Mouse (Mus musculus): ENCODE measurements around the gene Ins2. TPM values are rescaled to one million over a fixed set of nuclear protein-coding genes. Genes with fewer than 3 reads are reported as not detected.

Ins2 gene
- polyA plus RNA-seq, 1 experiment from 2014 or later = not detected

DNA sequence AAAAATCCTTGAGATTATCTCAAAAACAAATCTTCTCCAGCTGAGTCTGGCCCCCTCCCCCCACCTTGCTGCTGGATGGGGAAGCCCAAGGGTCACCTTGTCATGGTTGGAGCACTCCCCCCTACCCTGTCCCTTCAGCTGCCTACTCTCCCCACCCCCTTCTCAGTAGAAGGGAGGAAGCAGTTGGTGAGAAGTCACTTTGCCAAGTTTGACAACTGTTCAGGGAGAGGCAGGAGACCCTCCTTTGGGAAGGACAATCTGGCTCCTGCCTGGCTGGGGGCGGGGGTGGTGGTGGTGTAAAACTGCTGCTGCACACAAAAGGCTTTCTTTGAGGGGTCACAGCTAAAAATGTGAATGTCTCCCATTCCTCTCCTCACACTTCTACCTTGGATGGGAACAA lies 74.9 kb downstream of the Ins2 start:
- no peak overlapping the region for H3K4me3 ChIP-seq (ENCODE audit: low read depth, low read length)
- no peaks in the 10 kb centered on the region for H3K4me1 ChIP-seq (ENCODE audit: control insufficient read depth, insufficient read depth, low read length)
- DNase-seq (ENCODE audit: low spot score) = no peak
- no peak overlapping the region for H3K4me2 ChIP-seq (ENCODE audit: low read depth, low read length)
- peaks cover 27% of the 10 kb centered on the region for H3K27me3 ChIP-seq (replicated peaks; ENCODE audit: control insufficient read depth, insufficient read depth, low read length)
- H3K9me3 ChIP-seq (ENCODE audit: control insufficient read depth, low read length) = peaks cover 28% of the 10 kb centered on the region
- 90% methylated on average over 1 of the region's 1 CpGs for whole genome bisulfite sequencing
- H3K36me3 ChIP-seq (ENCODE audit: control insufficient read depth, insufficient read depth, low read length) = peaks cover 12% of the 10 kb centered on the region
- no peak for ATAC-seq (ENCODE audit: low read depth)
- no peak overlapping the region for H3K9ac ChIP-seq (ENCODE audit: low read depth, low read length)
- no peak overlapping the region for H3K27ac ChIP-seq (replicated peaks; ENCODE audit: low read depth, low read length)

DNA sequence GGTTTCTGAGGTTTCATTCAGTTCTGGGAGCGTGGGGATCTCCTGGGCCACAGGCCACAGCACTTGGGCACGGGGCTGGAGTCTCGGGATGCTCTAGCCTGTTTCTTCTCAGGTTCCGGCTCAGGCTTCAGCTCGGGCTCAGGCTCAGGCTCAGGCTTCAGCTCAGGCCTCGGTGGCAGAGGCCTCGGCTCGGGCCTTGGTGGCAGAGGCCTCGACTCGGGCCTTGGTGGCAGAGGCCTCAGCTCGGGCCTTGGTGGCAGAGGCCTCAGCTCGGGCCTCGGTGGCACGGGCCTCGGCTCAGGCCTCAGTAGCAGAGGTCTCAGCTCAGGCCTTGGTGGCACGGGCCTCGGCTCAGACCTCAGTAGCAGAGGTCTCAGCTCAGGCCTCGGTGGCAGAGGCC lies 75.7 kb downstream of the Ins2 start:
- Histone ChIP-seq H3K4me2 (ENCODE audit: low read depth, low read length) (no peak overlapping the region), H3K27ac (replicated peaks; ENCODE audit: low read depth, low read length) (no peak overlapping the region), H3K36me3 (ENCODE audit: control insufficient read depth, insufficient read depth, low read length) (peaks cover 12% of the 10 kb centered on the region), H3K9me3 (ENCODE audit: control insufficient read depth, low read length) (peaks cover 28% of the 10 kb centered on the region), H3K4me1 (ENCODE audit: control insufficient read depth, insufficient read depth, low read length) (no peaks in the 10 kb centered on the region), H3K4me3 (ENCODE audit: low read depth, low read length) (no peak overlapping the region), H3K9ac (ENCODE audit: low read depth, low read length) (no peak overlapping the region), H3K27me3 (replicated peaks; ENCODE audit: control insufficient read depth, insufficient read depth, low read length) (peaks cover 35% of the 10 kb centered on the region)
- no peak for DNase-seq (ENCODE audit: low spot score)
- no peak for ATAC-seq (ENCODE audit: low read depth)
- 90% methylated on average over 18 of the region's 18 CpGs for WGBS

DNA sequence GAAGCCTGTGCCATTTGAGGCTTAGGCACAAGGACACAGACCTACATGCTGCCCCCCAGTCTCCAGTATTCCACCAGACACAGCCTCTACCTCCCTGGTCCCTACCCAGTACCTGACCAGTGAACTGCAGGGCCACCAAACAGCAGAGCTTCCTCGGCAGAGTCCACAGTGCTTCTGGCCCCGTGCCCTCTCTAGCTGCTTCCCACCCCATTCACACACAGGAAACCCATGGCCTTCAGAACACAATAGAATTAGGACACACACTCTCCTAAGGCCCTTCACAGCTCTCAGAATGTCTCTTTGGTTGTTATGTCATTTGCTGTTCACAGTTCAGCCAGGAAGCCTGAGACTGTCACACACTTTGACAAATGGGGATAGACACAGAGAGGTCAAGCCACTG lies 76.5 kb downstream of the Ins2 start, which contains the start of gene Igf2:
Igf2 (minus strand) TSS at position 158 of the 400 bp plus-strand sequence.
- Histone ChIP-seq H3K4me1 (ENCODE audit: control insufficient read depth, insufficient read depth, low read length) (no peaks in the 10 kb centered on the region), H3K4me2 (ENCODE audit: low read depth, low read length) (peak within 1 kb of the TSS; percentile 67; the same call in 1 of the 2 replicates), H3K4me3 (ENCODE audit: low read depth, low read length) (peak within 1 kb of the TSS; percentile 0; the same call in 1 of the 2 replicates), H3K9ac (ENCODE audit: low read depth, low read length) (no peak within 1 kb of the TSS), H3K27me3 (replicated peaks; ENCODE audit: control insufficient read depth, insufficient read depth, low read length) (peaks cover 43% of the 10 kb centered on the region), H3K36me3 (ENCODE audit: control insufficient read depth, insufficient read depth, low read length) (peaks cover 12% of the 10 kb centered on the region), H3K9me3 (ENCODE audit: control insufficient read depth, low read length) (peaks cover 28% of the 10 kb centered on the region), H3K27ac (replicated peaks; ENCODE audit: low read depth, low read length) (no peak within 1 kb of the TSS; the same call in 1 of the 2 replicates)
- DNase-seq (ENCODE audit: low spot score) = no peak
- WGBS = 50% methylated on average over 2 of the region's 2 CpGs
- no peak for ATAC-seq (ENCODE audit: low read depth)

DNA sequence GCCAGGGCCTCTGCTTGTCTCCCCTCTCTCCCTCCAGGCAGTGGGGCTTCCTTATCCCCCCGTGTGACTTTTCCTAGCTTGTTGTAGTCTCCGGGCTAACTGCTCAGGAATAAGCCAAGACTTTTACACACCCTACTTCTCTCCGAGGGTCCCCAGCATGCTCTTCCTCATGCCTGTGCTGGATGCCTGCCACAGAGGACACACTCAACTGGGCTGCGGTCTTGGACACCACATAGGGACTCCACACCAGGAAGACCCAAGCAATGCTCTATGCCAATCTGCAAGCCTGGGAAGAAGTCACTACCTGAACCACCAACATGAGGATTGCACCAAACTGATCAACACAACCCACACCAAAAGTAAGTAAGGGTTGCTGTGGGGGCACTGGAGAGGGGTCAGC lies 77.1 kb downstream of the Ins2 start:
- Histone ChIP-seq H3K4me3 (ENCODE audit: low read depth, low read length) (0 out of 2 replicates have a peak overlapping the region, but pooled peaks have one; percentile 0), H3K27ac (replicated peaks; ENCODE audit: low read depth, low read length) (no peak overlapping the region), H3K4me2 (ENCODE audit: low read depth, low read length) (0 out of 2 replicates have a peak overlapping the region, but pooled peaks have one; percentile 67), H3K9ac (ENCODE audit: low read depth, low read length) (no peak overlapping the region), H3K4me1 (ENCODE audit: control insufficient read depth, insufficient read depth, low read length) (no peaks in the 10 kb centered on the region), H3K27me3 (replicated peaks; ENCODE audit: control insufficient read depth, insufficient read depth, low read length) (peaks cover 49% of the 10 kb centered on the region), H3K36me3 (ENCODE audit: control insufficient read depth, insufficient read depth, low read length) (peaks cover 12% of the 10 kb centered on the region), H3K9me3 (ENCODE audit: control insufficient read depth, low read length) (peaks cover 26% of the 10 kb centered on the region)
- ATAC-seq (ENCODE audit: low read depth) (no peak), DNase-seq (ENCODE audit: low spot score) (no peak)
- WGBS = 67% methylated on average over 4 of the region's 4 CpGs

DNA sequence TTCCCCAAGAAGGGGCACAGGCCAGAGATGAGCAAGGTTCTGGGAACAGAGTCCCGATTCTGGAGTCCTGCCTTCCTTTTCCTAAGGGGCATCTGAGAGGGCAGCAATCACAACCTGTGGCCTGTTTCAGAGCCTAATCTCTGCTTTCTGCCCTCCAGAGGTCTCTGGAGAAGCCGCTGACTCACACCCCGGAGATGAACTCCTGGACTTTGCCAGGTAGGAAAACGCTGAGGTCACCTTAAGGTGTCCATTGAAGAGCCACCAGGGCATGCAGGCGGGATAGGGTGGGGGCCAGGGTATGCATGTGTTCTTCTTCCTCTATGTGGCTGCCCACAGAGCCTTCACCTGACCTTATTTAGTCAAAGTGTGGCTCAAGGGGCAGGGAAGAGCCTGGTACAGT lies 77.8 kb downstream of the Ins2 start:
- Histone ChIP-seq H3K27ac (replicated peaks; ENCODE audit: low read depth, low read length) (no peak overlapping the region; the same call in 1 of the 2 replicates), H3K4me2 (ENCODE audit: low read depth, low read length) (peak overlapping the region; percentile 67), H3K4me1 (ENCODE audit: control insufficient read depth, insufficient read depth, low read length) (no peaks in the 10 kb centered on the region), H3K36me3 (ENCODE audit: control insufficient read depth, insufficient read depth, low read length) (peaks cover 12% of the 10 kb centered on the region), H3K9ac (ENCODE audit: low read depth, low read length) (peak overlapping the region; percentile 15; the same call in 1 of the 2 replicates), H3K9me3 (ENCODE audit: control insufficient read depth, low read length) (peaks cover 19% of the 10 kb centered on the region), H3K4me3 (ENCODE audit: low read depth, low read length) (peak overlapping the region; percentile 0; the same call in 1 of the 2 replicates), H3K27me3 (replicated peaks; ENCODE audit: control insufficient read depth, insufficient read depth, low read length) (peaks cover 56% of the 10 kb centered on the region)
- DNase-seq (ENCODE audit: low spot score) (no peak), ATAC-seq (ENCODE audit: low read depth) (no peak)
- WGBS = 60% methylated on average over 5 of the region's 5 CpGs

DNA sequence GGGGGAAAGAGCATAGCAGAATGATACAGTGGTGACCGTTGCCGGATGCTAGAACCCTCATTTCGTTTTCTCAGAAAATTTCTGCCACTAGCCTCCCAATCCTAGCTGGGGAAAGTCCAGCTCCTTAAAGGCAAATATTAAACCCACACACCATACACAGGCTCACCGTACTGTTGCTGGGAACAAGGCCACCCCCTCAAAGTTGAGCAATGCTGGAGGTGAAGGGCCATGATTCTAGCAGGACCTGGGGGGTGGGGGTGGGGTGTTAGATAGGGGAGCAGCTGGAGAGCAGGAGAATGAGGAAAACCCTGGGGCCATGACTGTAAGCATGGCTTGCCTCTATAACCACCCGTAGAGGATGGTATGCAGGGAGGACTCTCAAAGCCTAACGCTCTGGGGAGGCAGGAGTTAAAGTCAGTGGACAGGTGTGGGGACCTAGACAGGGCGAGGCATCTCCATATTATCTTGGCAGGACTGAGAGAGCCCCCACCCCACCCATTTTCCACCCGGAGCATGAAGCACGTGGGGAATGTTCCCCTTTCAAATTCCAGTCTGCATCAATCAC lies 78.6 kb downstream of the Ins2 start:
- ATAC-seq (ENCODE audit: low read depth) (peak; percentile 69), DNase-seq (ENCODE audit: low spot score) (peak; percentile 49)
- H3K27ac ChIP-seq (replicated peaks; ENCODE audit: low read depth, low read length) = peak overlapping the region; percentile 83
- H3K4me3 ChIP-seq (ENCODE audit: low read depth, low read length) = peak overlapping the region; percentile 44
- H3K9me3 ChIP-seq (ENCODE audit: control insufficient read depth, low read length) = peaks cover 11% of the 10 kb centered on the region
- peak overlapping the region; percentile 93 for H3K9ac ChIP-seq (ENCODE audit: low read depth, low read length)
- peaks cover 65% of the 10 kb centered on the region for H3K27me3 ChIP-seq (replicated peaks; ENCODE audit: control insufficient read depth, insufficient read depth, low read length)
- H3K36me3 ChIP-seq (ENCODE audit: control insufficient read depth, insufficient read depth, low read length) = peaks cover 12% of the 10 kb centered on the region
- WGBS = 4% methylated on average over 9 of the region's 9 CpGs
- peak overlapping the region; percentile 67 for H3K4me2 ChIP-seq (ENCODE audit: low read depth, low read length)
- H3K4me1 ChIP-seq (ENCODE audit: control insufficient read depth, insufficient read depth, low read length) = no peaks in the 10 kb centered on the region

DNA sequence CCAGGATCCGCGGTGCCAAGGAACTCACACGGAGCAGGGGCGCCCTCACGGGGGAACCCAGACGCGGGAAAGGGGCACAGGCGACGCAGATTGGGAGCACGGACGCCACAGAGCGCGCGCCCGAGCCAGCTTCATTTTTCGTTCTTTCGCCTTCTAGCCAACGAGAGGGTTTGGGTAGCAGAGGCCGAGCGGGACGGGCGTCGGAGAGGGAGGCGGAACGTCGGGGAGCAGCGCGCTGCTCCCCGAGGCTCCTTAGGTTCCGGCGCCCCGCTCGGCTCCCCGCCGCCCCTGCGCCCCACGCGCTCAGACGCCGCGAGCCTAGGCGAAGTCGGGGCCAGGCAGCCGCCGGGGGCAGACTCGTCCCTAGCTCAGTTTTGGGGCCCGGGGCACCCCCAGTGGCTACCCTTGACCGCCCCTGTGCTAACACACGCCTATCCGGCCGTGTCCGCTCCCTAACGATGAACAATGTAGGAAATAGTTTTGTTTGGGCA lies 79.2 kb downstream of the Ins2 start:
- peak overlapping the region; percentile 44 for H3K4me3 ChIP-seq (ENCODE audit: low read depth, low read length)
- no peaks in the 10 kb centered on the region for H3K4me1 ChIP-seq (ENCODE audit: control insufficient read depth, insufficient read depth, low read length)
- under 1% methylated on average over 21 of the region's 53 CpGs for WGBS
- peak overlapping the region; percentile 93 for H3K9ac ChIP-seq (ENCODE audit: low read depth, low read length)
- peak overlapping the region; percentile 83 for H3K27ac ChIP-seq (replicated peaks; ENCODE audit: low read depth, low read length)
- DNase-seq (ENCODE audit: low spot score) = no peak
- H3K36me3 ChIP-seq (ENCODE audit: control insufficient read depth, insufficient read depth, low read length) = peaks cover 12% of the 10 kb centered on the region
- no peak for ATAC-seq (ENCODE audit: low read depth)
- H3K27me3 ChIP-seq (replicated peaks; ENCODE audit: control insufficient read depth, insufficient read depth, low read length) = peaks cover 69% of the 10 kb centered on the region
- peaks cover 5% of the 10 kb centered on the region for H3K9me3 ChIP-seq (ENCODE audit: control insufficient read depth, low read length)
- peak overlapping the region; percentile 67 for H3K4me2 ChIP-seq (ENCODE audit: low read depth, low read length)

DNA sequence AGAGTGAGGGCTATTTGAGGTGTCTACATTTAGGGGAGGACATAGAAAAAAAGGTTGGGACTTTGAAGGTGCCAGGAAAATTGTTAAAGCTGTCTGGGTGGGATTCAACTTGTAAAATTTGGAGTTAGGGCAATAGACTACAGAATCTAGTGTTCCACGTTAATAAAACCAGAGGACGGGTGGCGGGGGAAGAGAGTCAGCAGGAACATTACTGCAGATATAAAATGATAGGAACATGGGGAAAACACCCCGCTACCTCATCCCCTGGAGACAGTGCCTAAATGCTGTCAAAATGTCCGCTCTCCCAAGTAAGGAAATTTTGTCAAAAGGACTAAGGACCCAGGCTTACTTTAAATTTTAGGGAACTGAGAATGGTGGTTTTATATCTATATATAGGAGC lies 80.0 kb downstream of the Ins2 start:
- Histone ChIP-seq H3K9ac (ENCODE audit: low read depth, low read length) (peak overlapping the region; percentile 93), H3K4me2 (ENCODE audit: low read depth, low read length) (peak overlapping the region; percentile 67), H3K4me1 (ENCODE audit: control insufficient read depth, insufficient read depth, low read length) (no peaks in the 10 kb centered on the region), H3K36me3 (ENCODE audit: control insufficient read depth, insufficient read depth, low read length) (peaks cover 10% of the 10 kb centered on the region), H3K27me3 (replicated peaks; ENCODE audit: control insufficient read depth, insufficient read depth, low read length) (peaks cover 77% of the 10 kb centered on the region), H3K27ac (replicated peaks; ENCODE audit: low read depth, low read length) (peak overlapping the region; percentile 83), H3K4me3 (ENCODE audit: low read depth, low read length) (peak overlapping the region; percentile 44), H3K9me3 (ENCODE audit: control insufficient read depth, low read length) (no peaks in the 10 kb centered on the region)
- DNase-seq (ENCODE audit: low spot score) (no peak), ATAC-seq (ENCODE audit: low read depth) (no peak)
- 25% methylated on average over 5 of the region's 5 CpGs for WGBS

DNA sequence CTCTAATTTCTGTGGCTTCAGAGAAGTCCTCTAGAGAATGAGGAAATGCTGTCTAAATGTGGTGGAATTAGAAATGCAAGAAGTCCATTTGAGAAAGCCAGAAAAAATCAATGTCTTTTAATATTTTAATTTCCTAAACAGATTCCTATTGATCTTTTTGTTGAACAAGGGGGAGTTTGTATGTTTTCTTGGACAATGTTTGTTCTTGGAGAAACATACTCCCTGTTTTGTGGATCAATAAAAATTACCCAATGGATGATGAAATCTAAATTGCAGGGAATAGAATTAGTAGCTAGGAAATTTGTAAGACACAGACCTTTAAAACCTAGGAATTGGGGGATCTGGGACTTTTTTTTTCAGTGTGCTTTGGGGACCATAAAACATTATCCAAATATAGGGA lies 81.4 kb downstream of the Ins2 start:
- no peak for ATAC-seq (ENCODE audit: low read depth)
- peaks cover 86% of the 10 kb centered on the region for H3K27me3 ChIP-seq (replicated peaks; ENCODE audit: control insufficient read depth, insufficient read depth, low read length)
- 0 out of 2 replicates have a peak, but pooled peaks cover under 1% of the 10 kb centered on the region for H3K36me3 ChIP-seq (ENCODE audit: control insufficient read depth, insufficient read depth, low read length)
- peak overlapping the region; percentile 95 for H3K27ac ChIP-seq (replicated peaks; ENCODE audit: low read depth, low read length)
- H3K4me1 ChIP-seq (ENCODE audit: control insufficient read depth, insufficient read depth, low read length) = no peaks in the 10 kb centered on the region
- H3K4me2 ChIP-seq (ENCODE audit: low read depth, low read length) = peak overlapping the region; percentile 67
- peak overlapping the region; percentile 61 for H3K4me3 ChIP-seq (ENCODE audit: low read depth, low read length)
- peak overlapping the region; percentile 93 for H3K9ac ChIP-seq (ENCODE audit: low read depth, low read length)
- no peak for DNase-seq (ENCODE audit: low spot score)
- no peaks in the 10 kb centered on the region for H3K9me3 ChIP-seq (ENCODE audit: control insufficient read depth, low read length)
